Mouse (Mus musculus) 3T3-L1 (cell line): ENCODE measurements around the gene Haus6.
A peak's percentile ranks its signal among the peaks of the same experiment; 100 is the strongest.

Experiments
- DNase-seq: peaks from one replicate; pipeline ENCODE4 v3.0.0-alpha.2; 2015; ENCODE audit warnings: low read depth, low spot score

Haus6 gene

GRCm38 (mm10) chr4:86575283-86575983, 36.4 kb downstream of the Haus6 start, which contains the start of gene Rraga:
Rraga (plus strand) TSS chr4:86575668.
- peak; percentile 95 for DNase-seq

- DNase-seq, result peak; percentile 53
These were observed 36.9 kb downstream of the Haus6 start for GRCm38 (mm10) chr4:86574939-86575282.

DNA sequence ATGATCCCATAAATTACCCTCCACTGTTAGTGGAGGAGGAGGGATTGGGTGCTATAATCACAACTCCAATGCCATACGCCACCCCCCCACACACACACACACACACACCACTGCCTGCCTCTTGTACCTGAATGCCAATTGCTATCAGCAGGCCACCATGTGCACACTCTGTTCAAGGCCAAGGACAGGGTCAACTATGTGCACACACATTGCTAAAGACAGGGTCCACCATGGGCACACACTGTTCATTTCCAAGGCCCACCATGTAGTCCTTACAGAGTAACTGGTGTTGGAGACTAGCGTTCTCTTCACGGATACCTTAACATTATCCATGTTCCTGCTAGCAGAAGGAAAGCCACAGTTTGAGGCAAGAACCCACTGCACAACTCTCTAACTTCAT, 50.8 kb downstream of the Haus6 start:
- no peak for DNase-seq

DNA sequence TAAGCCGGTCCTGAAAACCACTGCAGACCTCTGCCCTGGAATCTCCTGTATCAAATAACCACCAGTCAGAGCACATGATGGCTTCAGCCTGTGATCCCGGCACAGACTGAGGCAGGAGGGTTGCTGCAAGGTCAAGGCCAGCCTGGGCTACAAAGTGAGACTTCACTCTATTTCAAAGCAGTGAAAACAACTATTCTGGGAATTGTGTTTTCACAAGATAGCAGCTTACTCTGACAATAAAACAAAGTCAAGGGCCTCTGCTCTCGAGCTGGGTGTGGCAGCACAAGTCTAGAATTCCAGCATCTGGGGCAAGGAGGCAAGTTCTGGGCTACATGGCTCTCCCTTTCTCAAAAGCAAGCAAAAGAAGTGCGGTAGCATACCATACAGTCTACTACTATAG, 52.8 kb downstream of the Haus6 start:
- DNase-seq, result no peak

- no peak for DNase-seq
These were observed 53.6 kb downstream of the Haus6 start, which contains the start of gene Saxo1 for GRCm38 (mm10) chr4:86558228-86558627. Saxo1 (minus strand) TSS chr4:86558328.

GRCm38 (mm10) chr4:86557371-86557770, 54.5 kb downstream of the Haus6 start:
- no peak for DNase-seq

GRCm38 (mm10) chr4:86555035-86555707, 56.7 kb downstream of the Haus6 start:
- peak; percentile 73 for DNase-seq

DNA sequence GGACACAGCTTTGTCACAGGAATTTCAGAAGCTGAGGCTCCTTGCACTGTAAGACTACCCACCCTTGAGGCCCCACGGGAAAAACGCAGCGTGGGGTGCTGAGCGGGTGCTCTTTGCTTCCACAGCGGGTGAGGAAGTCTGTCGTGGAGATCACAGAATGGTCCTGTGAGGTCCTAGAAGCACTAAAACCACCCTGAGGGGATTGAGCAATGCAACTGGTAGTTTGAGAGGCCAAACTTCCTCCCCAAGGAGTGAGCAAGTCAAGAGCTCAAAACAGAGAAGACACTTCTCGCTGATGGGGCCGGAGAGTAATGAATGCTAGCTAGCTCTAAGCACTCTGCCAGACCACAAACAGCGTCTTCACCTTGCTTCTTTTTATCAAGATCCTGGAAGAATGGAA, 63.5 kb downstream of the Haus6 start:
- no peak for DNase-seq

DNA sequence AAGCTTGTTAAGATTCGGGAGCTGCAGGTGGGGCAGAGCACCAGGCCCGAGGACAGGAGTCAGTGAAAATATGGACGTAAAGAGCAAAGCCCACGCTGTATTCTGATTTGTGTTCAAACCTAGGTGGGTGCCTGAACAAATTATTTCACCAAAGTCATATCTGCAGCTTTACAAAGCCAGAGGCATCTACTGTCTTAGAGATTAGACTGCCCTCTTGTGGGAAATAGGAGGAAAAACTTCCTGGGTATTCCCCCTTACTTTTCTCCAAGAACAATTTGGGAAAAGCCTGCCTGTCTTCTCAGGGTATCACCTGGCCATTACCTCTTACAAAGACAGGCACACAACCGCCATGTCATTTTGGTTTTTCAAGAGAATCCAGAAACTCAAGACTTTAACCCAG, 66.2 kb downstream of the Haus6 start:
- DNase-seq, result peak; percentile 59

DNA sequence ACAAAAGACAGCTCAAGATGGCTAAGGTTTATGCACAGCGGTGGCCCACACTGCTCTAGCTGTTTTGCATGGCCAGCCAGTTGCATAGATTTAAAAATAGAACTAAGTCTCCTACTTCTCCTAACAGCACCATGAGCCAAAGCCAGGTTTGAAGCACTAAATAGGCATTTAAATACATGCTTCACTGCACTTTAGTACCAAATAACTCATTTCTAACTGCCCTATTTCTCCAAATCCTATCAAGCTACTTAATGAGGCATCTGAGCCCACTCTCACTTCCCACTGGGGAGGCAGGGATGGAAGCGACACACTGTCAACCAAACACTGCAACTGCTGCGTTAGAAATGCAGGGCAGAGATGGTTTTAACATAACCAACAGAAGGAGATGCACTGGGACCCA, 67.9 kb downstream of the Haus6 start:
- DNase-seq, result no peak

- DNase-seq, result no peak
These were observed 70.3 kb downstream of the Haus6 start for GRCm38 (mm10) chr4:86541573-86541972.

- DNase-seq, result no peak
These were observed 72.9 kb downstream of the Haus6 start for GRCm38 (mm10) chr4:86538936-86539335.

- peak; percentile 71 for DNase-seq
These were observed 73.9 kb downstream of the Haus6 start for GRCm38 (mm10) chr4:86537972-86538371.

GRCm38 (mm10) chr4:86534091-86534481, 77.8 kb downstream of the Haus6 start:
- DNase-seq, result no peak

DNA sequence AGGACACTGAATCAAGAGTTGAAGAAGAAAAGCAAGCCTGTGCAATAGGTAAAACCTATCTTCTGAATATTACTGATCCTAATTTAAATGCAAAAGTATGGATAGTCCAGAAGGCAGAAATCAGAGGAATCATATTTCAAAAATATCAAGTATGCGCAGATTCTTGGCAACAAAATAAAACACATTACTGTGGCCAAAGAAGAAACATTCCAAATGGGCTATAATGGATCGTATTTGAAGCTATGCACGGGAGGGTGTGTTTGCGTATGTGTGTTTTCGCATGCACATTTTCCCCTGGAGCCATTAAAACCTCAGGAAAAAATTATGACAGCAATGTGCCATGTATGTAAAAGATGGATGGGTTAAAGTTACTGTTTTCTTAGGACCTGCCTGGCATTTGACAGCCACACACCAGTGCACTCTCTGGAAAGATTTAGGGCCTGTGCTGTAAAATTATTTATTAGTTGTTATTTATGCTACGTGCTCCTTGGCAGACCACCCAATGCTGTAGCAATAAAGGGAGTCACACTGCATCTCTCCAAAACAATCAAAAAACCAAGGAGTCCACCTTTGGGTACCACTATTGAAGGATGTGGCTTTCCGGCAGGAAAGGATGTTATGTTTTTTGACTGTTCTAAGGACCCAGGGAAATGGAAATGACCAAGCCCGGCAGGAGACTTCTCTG, 78.3 kb downstream of the Haus6 start:
- no peak for DNase-seq

GRCm38 (mm10) chr4:86529161-86529560, 82.7 kb downstream of the Haus6 start:
- no peak for DNase-seq
